Mouse (Mus musculus) lung, embryonic 14.5 days (tissue): ENCODE measurements around the gene Scnn1g. TPM values are rescaled to one million over a fixed set of nuclear protein-coding genes. Genes with fewer than 3 reads are reported as not detected.

Experiments
- ATAC-seq: fragments of 200-750 bp; cut with Nextera tagmentation; 2 replicates; pipeline ENCODE4 v1.8.0; 2017; ENCODE audit warnings: mild to moderate bottlenecking, moderate TSS enrichment, moderate library complexity; ENCODE audit not compliant: insufficient read depth
- DNase-seq: peaks from one replicate; pipeline ENCODE4 v3.0.0-alpha.2; 2015
- H3K27ac ChIP-seq: fragments of 300-500 bp; sonication (generic); 2 replicates; pipeline ENCODE4 v1.5.1; 2014; ENCODE audit warnings: low read depth, mild to moderate bottlenecking, moderate library complexity
- H3K27me3 ChIP-seq: fragments of 300-500 bp; sonication (generic); 2 replicates; pipeline ENCODE4 v1.6.1; 2014; ENCODE audit warnings: low read length, control low read depth; ENCODE audit not compliant: insufficient read depth
- H3K36me3 ChIP-seq: fragments of 300-500 bp; sonication (generic); 2 replicates; pipeline ENCODE4 v1.6.1; 2014; ENCODE audit warnings: control low read depth; ENCODE audit not compliant: insufficient read depth
- H3K4me1 ChIP-seq: fragments of 300-500 bp; sonication (generic); 2 replicates; pipeline ENCODE4 v1.6.1; 2014; ENCODE audit warnings: antibody characterized with exemption, control low read depth; ENCODE audit not compliant: insufficient read depth
- H3K4me2 ChIP-seq: fragments of 300-500 bp; sonication (generic); 2 replicates; pipeline ENCODE4 v1.6.1; 2014; ENCODE audit warnings: mild to moderate bottlenecking
- H3K4me3 ChIP-seq: fragments of 300-500 bp; sonication (generic); 2 replicates; pipeline ENCODE4 v1.5.1; 2014; ENCODE audit warnings: low read depth, low read length
- H3K9ac ChIP-seq: fragments of 300-500 bp; sonication (generic); 2 replicates; pipeline ENCODE4 v1.6.1; 2014
- H3K9me3 ChIP-seq: fragments of 300-500 bp; sonication (generic); 2 replicates; pipeline ENCODE4 v1.6.1; 2016; ENCODE audit warnings: low read depth, low read length, control low read depth
- CTCF ChIP-seq: IDR thresholded peaks from 2 replicates; pipeline ENCODE4 v1.5.1; 2016; ENCODE audit warnings: antibody characterized with exemption, low read depth
- WGBS: fragments of 180-500 bp; shearing (Covaris S2); extraction: QIAGEN DNeasy Blood & Tissue Kit; methylation state at CpG from one replicate; pipeline ENCODE4 v1.1.7; 2014; 5-methylcytosine and 5-hydroxymethylcytosine counted together
- polyA plus RNA-seq: library from polyadenylated mRNA; unstranded; fragments of >200 nt; fragmentation: Nextera tagmentation; extraction: Ambion mirVana; gene quantifications from 2 replicates; pipeline ENCODE4 v1.2.1, GENCODE M21; 2014

The Scnn1g gene
- polyA plus RNA-seq: 6.4 and 9.9 TPM in 2 replicates

DNA sequence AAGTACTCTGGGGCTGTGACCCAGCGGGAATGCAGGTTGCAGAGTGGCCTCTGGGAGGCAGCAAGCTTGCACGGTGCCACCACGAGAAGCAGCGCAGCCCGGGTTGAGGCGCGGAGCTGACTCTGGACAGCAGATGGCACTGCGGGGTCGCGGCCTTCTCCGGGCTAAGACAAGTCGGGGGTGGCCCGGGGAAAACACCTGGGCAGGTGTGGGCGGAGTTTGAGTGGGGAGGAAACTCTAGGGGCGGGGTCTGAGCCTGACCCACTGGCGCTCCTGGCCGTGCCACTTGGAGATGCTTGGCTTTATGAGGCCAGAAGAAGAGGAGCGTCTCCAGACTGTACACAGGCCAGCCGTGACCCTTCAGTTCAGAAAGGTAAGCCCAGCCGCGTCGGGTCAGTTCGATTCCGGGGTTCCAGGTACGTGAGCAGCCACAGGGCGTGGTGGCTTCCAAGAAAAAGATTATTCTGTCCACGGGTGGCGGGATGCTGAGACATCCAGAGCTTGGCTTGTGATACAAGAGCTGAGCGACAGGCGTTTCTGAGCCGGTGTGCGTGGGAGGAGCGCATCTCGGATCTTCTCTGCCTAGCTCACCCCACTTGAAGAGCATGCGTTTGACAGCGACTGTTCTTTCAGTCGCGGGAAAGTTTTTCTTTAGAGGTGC is at the start of gene Scnn1g:
TSS of gene Scnn1g (plus strand) at position 309 of the 661 bp plus-strand sequence.
- DNase-seq: peak; percentile 90
- Histone ChIP-seq H3K36me3 (no peaks in the 10 kb centered on the region), H3K4me3 (peak within 1 kb of the TSS; percentile 38), H3K9me3 (no peaks in the 10 kb centered on the region), H3K27me3 (peaks cover 9% of the 10 kb centered on the region; the same call in 1 of the 2 replicates), H3K27ac (no peak within 1 kb of the TSS), H3K9ac (peak within 1 kb of the TSS; percentile 9; the same call in 1 of the 2 replicates), H3K4me2 (peak within 1 kb of the TSS; percentile 54), H3K4me1 (no peaks in the 10 kb centered on the region)
- peak; percentile 99 for TF ChIP-seq CTCF
- peak; percentile 92 for ATAC-seq
- 2% methylated on average over 38 of the region's 38 CpGs for WGBS

DNA sequence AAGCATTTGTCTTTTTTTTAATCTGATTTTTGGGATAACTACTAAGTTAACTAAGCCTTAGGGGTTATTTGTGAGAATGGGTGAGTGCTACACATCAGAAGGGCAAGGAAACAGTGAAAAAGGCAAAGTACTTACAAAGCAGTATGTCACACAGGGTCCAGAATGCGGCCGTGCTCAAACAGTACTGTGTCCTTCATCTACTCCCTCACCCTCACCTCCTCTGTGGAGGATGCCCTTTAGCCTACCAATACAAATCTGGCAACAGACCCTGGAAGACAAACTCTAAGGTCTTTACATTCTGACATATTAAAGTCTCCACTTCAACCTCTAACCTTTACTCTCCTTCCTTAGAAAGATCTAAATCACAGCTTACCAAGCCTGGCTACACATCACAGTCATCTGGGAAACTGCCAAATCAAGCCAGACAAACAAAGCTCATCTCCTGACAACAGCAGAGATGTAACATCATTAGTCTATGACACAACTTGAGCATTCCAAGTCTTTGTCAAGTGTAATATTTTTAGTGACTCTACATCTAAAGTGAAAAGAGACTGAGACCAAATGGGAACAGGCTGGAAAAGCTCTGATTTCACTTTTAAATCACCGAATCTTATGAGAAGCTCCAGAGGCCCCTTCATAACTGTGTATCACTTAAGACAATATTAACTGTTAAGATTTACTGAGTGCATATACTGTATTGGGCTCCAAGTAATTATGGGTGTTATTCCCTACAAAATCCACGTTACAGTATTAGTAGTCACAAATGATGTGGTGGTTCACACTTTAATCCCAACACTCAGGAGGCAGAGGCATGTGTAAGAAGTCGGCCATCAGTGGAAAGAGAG is 48.9 kb upstream of the Scnn1g start:
- no peak for TF ChIP-seq CTCF
- Histone ChIP-seq H3K27me3 (no peaks in the 10 kb centered on the region), H3K4me2 (no peak overlapping the region), H3K36me3 (no peaks in the 10 kb centered on the region), H3K4me3 (no peak overlapping the region), H3K9ac (no peak overlapping the region), H3K9me3 (no peaks in the 10 kb centered on the region), H3K27ac (no peak overlapping the region), H3K4me1 (no peaks in the 10 kb centered on the region)
- ATAC-seq: peak; percentile 86
- 65% methylated on average over 5 of the region's 5 CpGs for WGBS
- DNase-seq: peak; percentile 75

DNA sequence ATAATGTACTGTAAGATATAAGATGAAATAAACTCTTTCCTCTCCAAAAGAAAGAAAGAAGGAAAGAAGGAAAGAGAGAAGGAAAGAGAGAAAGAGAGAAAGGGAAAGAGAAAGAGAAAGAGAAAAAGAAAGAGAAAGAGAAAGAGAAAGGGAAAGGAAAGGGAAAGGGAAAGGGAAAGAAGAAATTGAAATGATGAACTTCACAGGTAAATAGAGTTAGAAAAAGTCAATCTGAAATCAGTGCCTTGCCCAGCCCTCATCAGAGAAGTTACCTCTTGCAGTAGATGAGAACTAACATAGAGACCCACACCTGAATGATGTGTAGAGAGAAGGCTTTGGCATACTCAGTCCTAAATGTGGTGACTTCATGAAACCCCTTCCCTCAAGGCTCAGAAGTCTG is 44.9 kb upstream of the Scnn1g start:
- TF ChIP-seq CTCF: no peak
- Histone ChIP-seq H3K9me3 (no peaks in the 10 kb centered on the region), H3K4me1 (no peaks in the 10 kb centered on the region), H3K4me2 (no peak overlapping the region), H3K27me3 (no peaks in the 10 kb centered on the region), H3K36me3 (no peaks in the 10 kb centered on the region), H3K4me3 (no peak overlapping the region), H3K9ac (no peak overlapping the region), H3K27ac (no peak overlapping the region)
- ATAC-seq (no peak), DNase-seq (no peak)

DNA sequence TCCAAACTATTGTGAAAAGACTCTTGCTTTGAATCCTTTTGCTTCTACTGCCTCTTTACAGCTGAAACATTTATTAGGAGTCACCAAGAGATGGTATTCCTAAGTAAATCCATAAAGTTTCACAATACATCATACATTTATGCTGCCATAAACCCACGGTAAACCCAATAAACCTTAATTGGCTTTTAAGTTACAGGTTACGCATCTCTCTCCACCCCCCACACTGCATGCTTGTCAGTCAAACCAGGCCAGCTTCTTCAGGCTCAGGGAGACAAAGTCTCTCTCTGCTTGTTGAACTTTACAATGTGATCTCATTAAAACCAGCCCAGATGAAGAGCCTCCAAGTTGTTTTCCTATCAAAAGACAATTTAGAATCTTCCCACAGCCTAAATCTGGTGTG is 42.5 kb upstream of the Scnn1g start:
- Histone ChIP-seq H3K9ac (no peak overlapping the region), H3K36me3 (no peaks in the 10 kb centered on the region), H3K4me1 (no peaks in the 10 kb centered on the region), H3K27me3 (no peaks in the 10 kb centered on the region), H3K4me2 (no peak overlapping the region), H3K4me3 (no peak overlapping the region), H3K27ac (no peak overlapping the region), H3K9me3 (no peaks in the 10 kb centered on the region)
- DNase-seq (no peak), ATAC-seq (no peak)
- TF ChIP-seq CTCF: no peak
- 81% methylated on average over 2 of the region's 2 CpGs for WGBS

DNA sequence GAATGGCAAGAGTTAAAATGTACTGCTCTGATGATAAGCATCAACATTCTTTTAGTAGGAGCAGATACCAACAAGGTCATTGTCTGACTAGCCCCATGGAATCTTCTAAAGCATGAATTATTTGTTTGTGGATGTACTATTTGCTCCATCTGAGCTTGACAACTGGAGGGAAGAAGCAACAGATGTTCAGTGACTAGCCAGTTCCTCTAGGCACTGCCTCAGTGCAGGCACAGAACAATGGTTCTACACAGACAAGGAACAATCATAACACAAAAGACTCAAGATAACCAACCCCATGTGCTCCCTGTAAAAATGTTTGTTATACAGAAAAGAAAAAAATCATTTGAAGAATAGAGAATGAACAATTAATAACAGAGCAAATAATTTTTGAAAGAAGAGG is 37.1 kb upstream of the Scnn1g start:
- Histone ChIP-seq H3K9me3 (no peaks in the 10 kb centered on the region), H3K4me2 (no peak overlapping the region), H3K27ac (no peak overlapping the region), H3K36me3 (no peaks in the 10 kb centered on the region), H3K27me3 (no peaks in the 10 kb centered on the region), H3K4me1 (no peaks in the 10 kb centered on the region), H3K4me3 (no peak overlapping the region), H3K9ac (no peak overlapping the region)
- DNase-seq (peak; percentile 10), ATAC-seq (no peak)
- no peak for TF ChIP-seq CTCF

DNA sequence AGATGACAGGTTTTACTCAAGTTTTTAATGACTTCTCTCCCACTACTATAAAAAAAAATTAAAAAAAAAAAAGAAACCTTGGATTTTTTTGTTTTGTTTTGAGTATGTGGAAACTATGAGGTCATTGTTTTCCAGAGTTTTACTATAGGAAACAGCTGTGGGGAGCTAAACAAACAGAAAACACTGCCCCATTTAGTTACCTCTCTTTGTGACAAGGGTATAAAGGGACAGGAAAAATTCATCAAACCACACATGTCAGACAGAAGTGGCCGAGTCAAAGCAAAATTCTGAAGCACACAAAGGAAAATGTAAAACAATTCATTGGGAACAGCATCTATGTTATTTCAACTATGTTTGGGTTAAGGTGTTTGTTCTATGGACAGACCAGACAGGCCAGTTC is 36.7 kb upstream of the Scnn1g start:
- DNase-seq (peak; percentile 15), ATAC-seq (no peak)
- 45% methylated on average over 1 of the region's 1 CpGs for WGBS
- Histone ChIP-seq H3K27ac (no peak overlapping the region), H3K36me3 (no peaks in the 10 kb centered on the region), H3K4me2 (no peak overlapping the region), H3K9ac (no peak overlapping the region), H3K9me3 (no peaks in the 10 kb centered on the region), H3K4me1 (no peaks in the 10 kb centered on the region), H3K4me3 (no peak overlapping the region), H3K27me3 (no peaks in the 10 kb centered on the region)
- no peak for TF ChIP-seq CTCF

DNA sequence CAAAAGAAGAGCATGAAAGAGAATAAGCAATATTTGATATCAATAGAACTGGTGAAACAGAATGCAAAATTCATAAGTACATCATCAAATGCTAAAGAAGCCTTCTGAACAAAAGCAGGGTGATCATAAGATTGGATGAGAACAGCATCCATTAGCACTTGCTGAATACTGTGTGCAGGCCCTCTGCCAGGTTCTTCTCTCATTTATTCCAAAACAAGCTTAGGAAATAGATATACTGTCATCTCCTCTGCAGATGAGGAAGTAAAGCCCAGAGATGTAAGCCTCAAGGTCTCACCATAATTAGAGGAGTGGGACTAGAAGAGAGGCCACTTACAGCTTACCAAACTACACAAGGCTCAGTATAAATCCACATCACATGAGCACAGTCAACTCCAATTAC is 35.1 kb upstream of the Scnn1g start:
- Histone ChIP-seq H3K27me3 (no peaks in the 10 kb centered on the region), H3K4me1 (no peaks in the 10 kb centered on the region)

More for the DNA sequence above, 35.1 kb upstream of the Scnn1g start:
- no peak for ATAC-seq
- Histone ChIP-seq H3K9ac (no peak overlapping the region), H3K9me3 (no peaks in the 10 kb centered on the region), H3K36me3 (peaks cover 4% of the 10 kb centered on the region; the same call in 1 of the 2 replicates), H3K27ac (no peak overlapping the region), H3K4me3 (no peak overlapping the region), H3K4me2 (no peak overlapping the region)
- TF ChIP-seq CTCF: no peak
- no peak for DNase-seq
